Mouse (Mus musculus) limb, embryonic 15.5 days (tissue): ENCODE data around the gene Ccp110. TPM values are rescaled to one million over a fixed set of nuclear protein-coding genes. Genes with fewer than 3 reads are reported as not detected.

Source experiments
- ATAC-seq: fragments of 200-750 bp; cut with Nextera tagmentation; 2 replicates; pipeline ENCODE4 v1.8.0; 2017; ENCODE audit warnings: low read depth, moderate TSS enrichment; ENCODE audit not compliant: insufficient number of reproducible peaks, low FRiP score, low TSS enrichment
- H3K27ac ChIP-seq: fragments of 300-500 bp; sonication (generic); 2 replicates; pipeline ENCODE4 v1.5.1; 2015; ENCODE audit warnings: moderate library complexity, mild to moderate bottlenecking, inconsistent platforms
- H3K27me3 ChIP-seq: fragments of 300-500 bp; sonication (generic); 2 replicates; pipeline ENCODE4 v1.6.1; 2015; ENCODE audit warnings: inconsistent platforms
- H3K36me3 ChIP-seq: fragments of 300-500 bp; sonication (generic); 2 replicates; pipeline ENCODE4 v1.6.1; 2015; ENCODE audit warnings: inconsistent platforms
- H3K4me1 ChIP-seq: fragments of 300-500 bp; sonication (generic); 2 replicates; pipeline ENCODE4 v1.6.1; 2015; ENCODE audit warnings: inconsistent platforms
- H3K4me2 ChIP-seq: fragments of 300-500 bp; sonication (generic); 2 replicates; pipeline ENCODE4 v1.6.1; 2015; ENCODE audit warnings: mild to moderate bottlenecking, inconsistent platforms
- H3K4me3 ChIP-seq: fragments of 300-500 bp; sonication (generic); 2 replicates; pipeline ENCODE4 v1.5.1; 2015; ENCODE audit warnings: mild to moderate bottlenecking, inconsistent platforms
- H3K9ac ChIP-seq: fragments of 300-500 bp; sonication (generic); 2 replicates; pipeline ENCODE4 v1.6.1; 2015; ENCODE audit warnings: inconsistent platforms
- H3K9me3 ChIP-seq: fragments of 300-500 bp; sonication (generic); 2 replicates; pipeline ENCODE4 v1.6.1; 2016; ENCODE audit warnings: inconsistent platforms
- WGBS: fragments of 180-500 bp; shearing (Covaris S2); methylation state at CpG from one replicate; pipeline ENCODE4 v1.1.7; 2015; 5-methylcytosine and 5-hydroxymethylcytosine counted together
- polyA plus RNA-seq: library from polyadenylated mRNA; unstranded; fragments of >200 nt; fragmentation: Nextera tagmentation; extraction: Ambion mirVana; gene quantifications from 2 replicates; pipeline ENCODE4 v1.2.1, GENCODE M21; 2015

Gene Ccp110
- polyA plus RNA-seq, 1 experiment from 2014 or later, result 16.2 TPM

DNA sequence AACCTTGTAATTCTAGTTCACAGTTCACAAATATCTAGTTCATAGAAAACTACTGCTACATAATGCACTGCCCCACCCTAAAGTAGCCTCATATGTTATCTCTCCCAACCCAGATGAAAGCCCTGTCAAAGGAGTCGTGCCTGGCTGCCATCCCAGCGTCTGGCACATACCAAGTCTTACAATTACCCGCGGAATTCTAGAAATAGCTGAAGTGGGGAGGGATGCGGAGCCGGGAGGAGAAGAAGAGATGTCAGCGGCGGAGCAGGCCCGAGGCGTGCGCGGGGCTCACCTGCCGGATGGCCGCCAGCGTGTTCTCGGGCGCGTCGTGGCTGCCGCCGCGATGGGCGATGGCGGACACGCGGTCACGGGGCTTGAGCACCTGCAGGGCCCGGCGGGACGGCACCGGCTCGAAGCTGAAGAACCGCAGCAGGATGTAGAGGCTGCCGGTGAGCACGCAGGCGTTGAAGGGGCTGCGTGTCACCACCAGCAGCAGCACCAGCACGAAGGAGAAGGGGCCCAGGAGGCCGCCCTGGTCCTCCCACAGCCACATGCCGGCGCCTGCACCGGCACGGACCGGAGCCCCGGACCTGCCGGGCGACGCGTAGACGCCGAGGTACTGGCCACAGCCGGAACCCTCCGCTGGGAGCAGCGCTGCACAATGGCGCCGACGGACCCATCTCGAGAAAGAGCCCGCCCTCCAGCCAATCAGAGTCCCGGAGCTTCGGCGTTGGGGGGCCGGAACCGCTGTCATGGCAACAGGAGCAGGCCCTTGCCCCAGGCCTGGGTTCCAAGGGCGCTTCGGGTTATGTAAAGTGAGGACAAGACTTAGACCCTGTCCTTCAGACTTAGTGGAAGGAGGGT, 7.0 kb upstream of the Ccp110 start, which contains the start of gene Gde1:
Gene Gde1, minus strand, starts transcription at position 678 of the 861 bp plus-strand sequence.
- H3K4me1 ChIP-seq, result peaks cover 18% of the 10 kb centered on the region
- H3K36me3 ChIP-seq, result no peaks in the 10 kb centered on the region
- peak within 1 kb of the TSS; percentile 92 for H3K4me3 ChIP-seq
- peak within 1 kb of the TSS; percentile 86 for H3K9ac ChIP-seq
- peak; percentile 86 for ATAC-seq
- no peaks in the 10 kb centered on the region for H3K9me3 ChIP-seq
- under 1% methylated on average over 64 of the region's 66 CpGs for WGBS
- no peaks in the 10 kb centered on the region for H3K27me3 ChIP-seq
- H3K27ac ChIP-seq, result peak within 1 kb of the TSS; percentile 82
- H3K4me2 ChIP-seq, result peak within 1 kb of the TSS; percentile 85

DNA sequence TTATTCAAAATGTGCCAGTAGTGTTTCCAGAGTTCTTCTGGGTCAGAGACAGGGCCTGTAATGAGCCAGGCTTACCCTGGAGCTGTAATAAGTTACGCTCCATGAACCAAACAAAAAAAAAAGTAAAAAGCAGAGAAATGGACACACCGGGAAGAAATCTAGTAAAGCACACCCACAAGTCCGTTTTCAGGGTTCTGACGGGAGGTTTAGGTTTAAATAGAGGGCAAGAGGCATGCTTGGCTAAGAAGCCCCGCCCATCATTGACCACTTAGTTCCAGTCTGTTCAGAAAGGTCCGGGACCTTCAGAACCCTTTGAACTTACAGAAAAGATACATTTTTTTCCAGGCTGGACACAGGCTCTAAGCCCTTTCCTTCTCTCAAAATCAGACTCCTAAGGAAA, 6.3 kb upstream of the Ccp110 start:
- Histone ChIP-seq H3K27me3 (no peaks in the 10 kb centered on the region), H3K9me3 (no peaks in the 10 kb centered on the region), H3K4me1 (peaks cover 18% of the 10 kb centered on the region), H3K27ac (no peak overlapping the region), H3K4me3 (peak overlapping the region; percentile 92), H3K36me3 (no peaks in the 10 kb centered on the region), H3K9ac (0 out of 2 replicates have a peak overlapping the region, but pooled peaks have one; percentile 86), H3K4me2 (peak overlapping the region; percentile 85)
- ATAC-seq, result no peak
- WGBS, result 44% methylated on average over 6 of the region's 6 CpGs

DNA sequence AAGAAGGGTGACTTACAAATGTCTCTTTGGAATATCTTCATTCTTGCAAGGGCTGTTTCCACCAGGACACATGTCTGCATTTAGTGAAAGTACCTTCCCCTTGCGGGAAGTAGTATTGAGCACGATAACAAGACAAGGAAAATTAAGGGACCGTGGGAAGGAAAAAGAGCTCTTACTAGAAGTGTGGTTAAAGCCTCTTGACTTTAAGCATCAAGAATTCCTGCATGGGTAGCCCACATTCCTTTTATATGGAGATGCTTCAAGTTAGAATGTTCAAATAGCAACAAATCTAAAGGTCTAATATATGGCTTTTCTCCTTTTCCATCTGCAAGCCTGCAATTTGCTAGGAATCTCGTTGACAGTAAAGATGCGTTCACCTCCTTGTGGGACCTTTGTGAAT, 5.9 kb upstream of the Ccp110 start:
- no peak for ATAC-seq
- Histone ChIP-seq H3K4me3 (no peak overlapping the region), H3K9me3 (no peaks in the 10 kb centered on the region), H3K27ac (no peak overlapping the region), H3K4me1 (peaks cover 18% of the 10 kb centered on the region), H3K9ac (no peak overlapping the region), H3K36me3 (no peaks in the 10 kb centered on the region), H3K4me2 (no peak overlapping the region), H3K27me3 (no peaks in the 10 kb centered on the region)
- WGBS, result 84% methylated on average over 5 of the region's 5 CpGs

- no peak overlapping the region for H3K27ac ChIP-seq
- ATAC-seq, result no peak
- H3K36me3 ChIP-seq, result no peaks in the 10 kb centered on the region
- no peaks in the 10 kb centered on the region for H3K27me3 ChIP-seq
- H3K4me1 ChIP-seq, result peaks cover 18% of the 10 kb centered on the region
- no peak overlapping the region for H3K4me2 ChIP-seq
- H3K4me3 ChIP-seq, result no peak overlapping the region
- H3K9me3 ChIP-seq, result no peaks in the 10 kb centered on the region
- H3K9ac ChIP-seq, result no peak overlapping the region
- 68% methylated on average over 2 of the region's 2 CpGs for WGBS
Observed at GRCm38 (mm10) chr7:118707216-118707615, 5.1 kb upstream of the Ccp110 start.

DNA sequence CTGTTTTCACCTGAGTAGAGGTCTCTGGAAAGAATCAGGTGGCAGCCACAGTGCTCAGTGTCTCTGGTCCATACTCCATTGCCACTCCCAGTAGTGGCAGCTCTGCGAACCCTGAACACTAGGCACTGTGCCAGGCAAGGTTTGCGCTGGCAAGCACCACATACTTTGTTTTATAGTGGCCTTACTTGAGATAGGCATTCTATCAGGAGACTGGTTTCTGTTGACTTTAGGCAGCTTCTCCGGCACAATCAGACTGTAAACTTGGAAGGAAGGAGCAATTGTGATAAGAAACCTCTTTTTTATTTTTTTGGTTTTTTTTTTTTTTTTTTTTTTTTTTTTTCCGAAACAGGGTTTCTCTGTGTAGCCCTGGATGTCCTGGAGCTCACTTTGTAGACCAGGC, 4.3 kb upstream of the Ccp110 start:
- 72% methylated on average over 3 of the region's 4 CpGs for WGBS
- peaks cover 20% of the 10 kb centered on the region for H3K4me1 ChIP-seq
- ATAC-seq, result no peak
- no peak overlapping the region for H3K4me3 ChIP-seq
- H3K27me3 ChIP-seq, result no peaks in the 10 kb centered on the region
- no peak overlapping the region for H3K4me2 ChIP-seq
- no peak overlapping the region for H3K9ac ChIP-seq
- no peaks in the 10 kb centered on the region for H3K9me3 ChIP-seq
- no peak overlapping the region for H3K27ac ChIP-seq
- no peaks in the 10 kb centered on the region for H3K36me3 ChIP-seq

GRCm38 (mm10) chr7:118710776-118711175, 1.6 kb upstream of the Ccp110 start:
- Histone ChIP-seq H3K4me2 (no peak overlapping the region), H3K36me3 (no peaks in the 10 kb centered on the region), H3K4me1 (peaks cover 14% of the 10 kb centered on the region), H3K27me3 (no peaks in the 10 kb centered on the region), H3K9ac (no peak overlapping the region), H3K27ac (no peak overlapping the region), H3K4me3 (no peak overlapping the region), H3K9me3 (no peaks in the 10 kb centered on the region)
- WGBS, result 64% methylated on average over 5 of the region's 5 CpGs
- ATAC-seq, result no peak

DNA sequence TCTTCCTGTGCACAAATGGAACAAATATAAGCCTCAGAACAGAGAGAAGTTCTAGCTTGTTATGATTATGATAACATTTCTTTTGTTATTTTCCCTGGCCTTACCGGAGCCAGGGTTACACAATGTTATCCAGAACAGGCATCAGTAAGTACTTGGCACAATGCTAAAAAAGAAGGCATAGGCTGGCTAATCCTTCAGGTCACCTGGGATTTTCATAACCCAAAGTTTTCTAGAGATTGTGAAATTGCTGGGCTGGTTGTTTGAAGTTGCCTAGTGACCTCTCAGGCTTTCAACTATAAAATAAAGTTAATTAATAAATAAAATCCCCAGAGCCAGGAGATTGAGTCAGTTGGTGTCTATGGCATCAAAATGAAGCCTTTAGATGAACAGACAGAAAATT, 2.5 kb downstream of the Ccp110 start:
- Histone ChIP-seq H3K27ac (no peak overlapping the region), H3K27me3 (no peaks in the 10 kb centered on the region), H3K4me2 (no peak overlapping the region), H3K36me3 (peaks cover 10% of the 10 kb centered on the region; the same call in 1 of the 2 replicates), H3K4me3 (no peak overlapping the region), H3K9ac (no peak overlapping the region), H3K4me1 (peaks cover 9% of the 10 kb centered on the region), H3K9me3 (no peaks in the 10 kb centered on the region)
- 90% methylated on average over 1 of the region's 1 CpGs for WGBS
- ATAC-seq, result no peak

DNA sequence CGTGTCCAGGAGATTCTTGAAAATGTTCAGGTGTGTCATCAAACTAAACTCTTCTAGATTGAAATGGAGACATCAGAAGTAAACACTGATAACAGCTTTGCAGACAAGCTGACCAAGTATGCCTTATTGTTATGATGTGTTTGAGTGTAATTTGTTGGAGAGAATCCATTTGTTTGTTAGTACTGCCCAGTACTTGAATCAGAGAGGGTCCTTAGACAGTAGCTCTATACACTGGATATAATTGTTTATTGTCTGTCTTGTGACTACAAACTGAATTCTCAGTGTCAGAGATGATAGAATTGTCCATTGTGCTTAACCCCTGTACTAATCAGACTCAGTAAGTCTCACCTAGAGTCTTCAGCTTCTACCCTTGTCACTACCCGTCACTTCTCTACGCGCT, 5.7 kb downstream of the Ccp110 start:
- Histone ChIP-seq H3K4me2 (no peak overlapping the region), H3K9me3 (no peaks in the 10 kb centered on the region), H3K27me3 (no peaks in the 10 kb centered on the region), H3K4me3 (no peak overlapping the region), H3K4me1 (peaks cover 6% of the 10 kb centered on the region), H3K36me3 (peaks cover 25% of the 10 kb centered on the region), H3K9ac (no peak overlapping the region), H3K27ac (no peak overlapping the region)
- 94% methylated on average over 4 of the region's 4 CpGs for WGBS
- no peak for ATAC-seq

DNA sequence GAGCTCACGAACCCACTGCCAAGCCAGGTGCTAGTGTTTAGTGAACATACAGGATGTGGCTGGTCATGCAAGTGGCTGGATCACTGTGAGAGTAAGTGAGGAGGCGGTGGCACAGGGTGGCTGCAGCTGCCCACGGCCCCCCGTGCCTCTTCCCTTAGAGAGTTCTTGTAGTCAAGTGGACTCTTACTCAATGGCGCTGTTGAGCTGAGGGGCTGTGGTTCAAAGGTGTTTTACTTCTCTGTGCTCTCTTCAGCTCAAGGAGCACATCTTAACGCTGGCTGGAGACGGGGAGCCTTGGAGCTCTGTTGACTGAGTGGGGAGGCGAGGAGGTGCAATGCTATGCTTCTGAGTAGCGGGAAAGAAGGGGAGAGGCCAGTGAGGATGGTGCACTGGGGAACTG, 11.6 kb downstream of the Ccp110 start:
- Histone ChIP-seq H3K4me2 (no peak overlapping the region), H3K4me3 (no peak overlapping the region), H3K9ac (no peak overlapping the region), H3K27me3 (no peaks in the 10 kb centered on the region), H3K36me3 (peaks cover 51% of the 10 kb centered on the region), H3K9me3 (no peaks in the 10 kb centered on the region), H3K4me1 (no peaks in the 10 kb centered on the region), H3K27ac (no peak overlapping the region)
- 92% methylated on average over 9 of the region's 9 CpGs for whole genome bisulfite sequencing
- ATAC-seq, result no peak

GRCm38 (mm10) chr7:118725459-118725858, 13.1 kb downstream of the Ccp110 start:
- Histone ChIP-seq H3K9ac (no peak overlapping the region), H3K9me3 (no peaks in the 10 kb centered on the region)

DNA sequence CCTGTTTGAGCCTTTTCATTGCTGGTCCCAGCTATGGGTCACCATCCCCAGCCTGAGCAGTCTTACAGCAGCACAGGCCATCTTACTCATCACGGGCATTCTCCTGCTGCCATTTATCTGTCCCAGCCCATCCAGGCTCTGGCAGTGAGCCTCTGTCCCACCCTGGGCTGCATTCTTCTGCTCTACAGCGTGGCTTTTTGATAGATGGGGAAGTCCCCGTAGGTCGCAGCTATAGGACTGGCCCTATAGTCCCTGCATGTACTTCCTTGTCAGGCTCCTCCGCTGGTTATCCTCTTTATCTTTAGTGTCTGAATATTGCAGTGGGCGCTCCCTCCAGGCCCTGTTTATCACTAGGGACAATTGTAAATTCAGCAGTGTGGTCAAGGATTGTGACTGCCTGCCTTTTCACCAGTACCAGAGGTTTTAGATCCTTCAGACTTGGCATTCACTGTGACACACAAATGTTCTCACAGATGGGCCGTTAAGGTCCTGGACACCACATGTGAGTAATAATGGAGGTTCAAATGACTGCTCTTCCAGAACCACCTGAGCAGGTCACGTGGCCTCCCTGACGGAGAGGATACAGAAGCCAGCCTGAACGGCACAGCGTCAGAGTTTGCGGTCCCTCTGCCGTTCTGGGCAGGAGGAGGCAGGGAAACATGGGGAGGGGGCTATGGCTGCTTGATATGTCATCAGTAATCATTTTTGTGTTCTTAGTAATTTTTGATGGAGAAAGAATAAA, 16.7 kb downstream of the Ccp110 start:
- H3K27me3 ChIP-seq, result no peaks in the 10 kb centered on the region
- H3K9me3 ChIP-seq, result no peaks in the 10 kb centered on the region
- H3K4me3 ChIP-seq, result no peak overlapping the region
- H3K4me2 ChIP-seq, result no peak overlapping the region
- ATAC-seq, result no peak
- no peaks in the 10 kb centered on the region for H3K4me1 ChIP-seq
- H3K9ac ChIP-seq, result no peak overlapping the region
- no peak overlapping the region for H3K27ac ChIP-seq
- WGBS, result 91% methylated on average over 13 of the region's 13 CpGs
- peaks cover 75% of the 10 kb centered on the region for H3K36me3 ChIP-seq

More at GRCm38 (mm10) chr7:118725459-118725858, 13.1 kb downstream of the Ccp110 start:
- Histone ChIP-seq H3K4me3 (no peak overlapping the region), H3K4me2 (no peak overlapping the region), H3K36me3 (peaks cover 66% of the 10 kb centered on the region), H3K27me3 (no peaks in the 10 kb centered on the region), H3K4me1 (no peaks in the 10 kb centered on the region), H3K27ac (no peak overlapping the region)
- 90% methylated on average over 2 of the region's 2 CpGs for WGBS
- no peak for ATAC-seq

DNA sequence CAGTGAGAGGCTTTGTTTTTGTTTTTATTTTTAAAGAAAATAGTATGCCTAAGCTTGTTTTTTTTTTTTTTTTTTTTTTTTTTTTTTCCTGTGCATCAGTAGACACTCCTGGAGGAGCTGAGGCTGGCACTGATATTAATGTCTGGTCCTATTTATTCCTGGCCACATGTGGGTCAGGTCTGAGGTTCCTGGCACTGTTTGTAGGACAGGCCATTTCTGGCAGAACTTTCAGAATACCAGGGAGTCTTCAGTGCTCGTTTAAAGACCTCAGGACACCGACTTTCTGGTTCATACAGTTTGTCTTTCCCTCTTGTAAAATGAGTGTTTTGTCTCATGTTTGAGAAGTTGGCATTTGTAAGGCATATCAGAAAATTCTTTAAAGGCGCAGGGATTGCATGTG, 19.4 kb downstream of the Ccp110 start:
- no peaks in the 10 kb centered on the region for H3K9me3 ChIP-seq
- H3K9ac ChIP-seq, result no peak overlapping the region
- no peak overlapping the region for H3K4me2 ChIP-seq
- no peak overlapping the region for H3K4me3 ChIP-seq
- no peaks in the 10 kb centered on the region for H3K27me3 ChIP-seq
- peaks cover 63% of the 10 kb centered on the region for H3K36me3 ChIP-seq
- no peaks in the 10 kb centered on the region for H3K4me1 ChIP-seq
- WGBS, result 82% methylated on average over 3 of the region's 3 CpGs
- ATAC-seq, result no peak
- H3K27ac ChIP-seq, result no peak overlapping the region
